Mouse (Mus musculus) gastrocnemius, postnatal 10 days (tissue): ENCODE results near the gene Mrpl48. TPM values are rescaled to one million over a fixed set of nuclear protein-coding genes. Genes with fewer than 3 reads are reported as not detected.

Experiments
- total RNA-seq, 2 experiments: library from RNA; stranded (reverse); gene quantifications; 2 replicates each; pipeline ENCODE4 v1.2.3; 2021

The Mrpl48 gene
- total RNA-seq, 2 experiments from 2014 or later: 79.2 to 87.0 TPM

Other genes with a start within 250 kb of the Mrpl48 start
- 1 to 10 TPM; 6.3 to 9.2 TPM for gene C2cd3, start 236.1 kb downstream of the Mrpl48 start, total RNA-seq
- 10 to 100 TPM; 32.0 to 40.2 TPM for gene Ppme1, start 236.0 kb downstream of the Mrpl48 start, total RNA-seq
- gene Ucp3, start 135.3 kb downstream of the Mrpl48 start, total RNA-seq: 10 to 100 TPM; 77.1 to 79.5 TPM
- gene Ucp2, start 115.0 kb downstream of the Mrpl48 start, total RNA-seq: 100 to 1,000 TPM; 133 to 155 TPM
- gene Dnajb13, start 93.3 kb downstream of the Mrpl48 start, total RNA-seq: not detected
- 1 to 10 TPM; 8.2 to 8.9 TPM for gene Coa4, start 71.2 kb downstream of the Mrpl48 start, total RNA-seq
- 10 to 100 TPM; 74.9 to 75.2 TPM for gene Rab6a, start 891 bp downstream of the Mrpl48 start, total RNA-seq
- gene Plekhb1, start 54.1 kb upstream of the Mrpl48 start, total RNA-seq: 10 to 100 TPM; 19.6 to 25.2 TPM
- 10 to 100 TPM; 51.6 to 55.3 TPM for gene Fam168a, start 98.3 kb upstream of the Mrpl48 start, total RNA-seq